Mouse (Mus musculus) thymus, postnatal 0 days (tissue): ENCODE measurements at regions not wholly inside any gene's neighbourhood (a gene's known extent, or its start where the extent isn't known, plus 50 kb on each side); places are given as distances from the start of the nearest gene placed in this dataset.

Experiments
- DNase-seq: peaks from one replicate; pipeline ENCODE4 v3.0.0-alpha.2; 2015; ENCODE audit warnings: low spot score

- DNase-seq: no peak
Observed at GRCm38 (mm10) chr10:120666985-120667677, 190.9 kb upstream of the Hmga2 start.

- no peak for DNase-seq
Observed at GRCm38 (mm10) chr10:120666202-120666860, 190.1 kb upstream of the Hmga2 start.

GRCm38 (mm10) chr10:120665670-120666069, 189.4 kb upstream of the Hmga2 start:
- no peak for DNase-seq

- DNase-seq: no peak
Observed at GRCm38 (mm10) chr10:120664419-120664818, 188.2 kb upstream of the Hmga2 start.

- DNase-seq: no peak
Observed at GRCm38 (mm10) chr10:120663396-120663795, 187.1 kb upstream of the Hmga2 start.

GRCm38 (mm10) chr10:120660503-120660902, 184.2 kb upstream of the Hmga2 start:
- DNase-seq: no peak

- no peak for DNase-seq
Observed at GRCm38 (mm10) chr10:120655238-120655931, 179.1 kb upstream of the Hmga2 start.

- DNase-seq: no peak
Observed at GRCm38 (mm10) chr10:120652525-120653215, 176.4 kb upstream of the Hmga2 start.

GRCm38 (mm10) chr10:120651845-120652244, 175.6 kb upstream of the Hmga2 start:
- no peak for DNase-seq

GRCm38 (mm10) chr10:120650336-120650735, 174.1 kb upstream of the Hmga2 start:
- no peak for DNase-seq

GRCm38 (mm10) chr10:120648741-120649140, 172.5 kb upstream of the Hmga2 start:
- no peak for DNase-seq

- DNase-seq: no peak
Observed at GRCm38 (mm10) chr10:120648031-120648430, 171.8 kb upstream of the Hmga2 start.

GRCm38 (mm10) chr10:120647323-120647722, 171.1 kb upstream of the Hmga2 start:
- no peak for DNase-seq

- DNase-seq: no peak
Observed at GRCm38 (mm10) chr10:120646862-120647311, 170.6 kb upstream of the Hmga2 start.

- DNase-seq: no peak
Observed at GRCm38 (mm10) chr10:120640847-120641246, 164.6 kb upstream of the Hmga2 start.

GRCm38 (mm10) chr10:120638316-120638715, 162.0 kb upstream of the Hmga2 start:
- DNase-seq: no peak

- DNase-seq: no peak
Observed at GRCm38 (mm10) chr10:120635818-120636543, 159.7 kb upstream of the Hmga2 start.

GRCm38 (mm10) chr10:120635194-120635593, 158.9 kb upstream of the Hmga2 start:
- no peak for DNase-seq

GRCm38 (mm10) chr10:120632071-120632470, 155.8 kb upstream of the Hmga2 start:
- no peak for DNase-seq

- DNase-seq: no peak
Observed at GRCm38 (mm10) chr10:120628066-120628465, 151.8 kb upstream of the Hmga2 start.

GRCm38 (mm10) chr10:120625474-120625873, 149.2 kb upstream of the Hmga2 start:
- peak; percentile 69 for DNase-seq
